Mouse (Mus musculus) CH12F3 (cell line): ENCODE measurements around the gene Olfr1312.
"Not testable (repeated sequence)": the region's sequence is repeated elsewhere in the genome, so short reads cannot be mapped to it uniquely, and the experiment has no call there.

Experiments
- in situ Hi-C: fragments of 300-500 bp; cut with MboI; formaldehyde crosslinking; loops from 2 replicates; pipeline ENCODE4 v1.14.3; 2020; ENCODE audit warnings: low sequenced_read_pairs

The Olfr1312 gene

DNA sequence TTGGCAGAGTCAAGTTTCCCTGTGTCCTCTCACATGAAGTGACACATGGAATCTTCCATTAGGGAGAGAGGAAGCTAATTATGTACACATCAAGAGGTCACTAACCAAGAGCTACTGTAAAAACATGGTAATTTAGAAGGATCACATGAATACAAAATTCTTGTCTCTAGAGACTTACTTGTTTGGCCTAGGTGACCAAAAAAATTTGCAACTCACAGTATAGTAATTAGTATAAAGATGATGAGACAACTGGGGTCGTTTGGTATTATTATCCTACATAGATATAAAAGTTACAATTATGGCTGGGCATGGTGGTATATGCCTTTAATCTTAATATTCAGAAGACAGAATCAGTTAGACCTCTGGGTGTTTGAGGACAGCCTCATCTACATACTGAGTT, at the start of gene Olfr1312:
Olfr1312 (minus strand) TSS at position 101 of the 400 bp plus-strand sequence.
- in situ Hi-C loops = no loop called here

DNA sequence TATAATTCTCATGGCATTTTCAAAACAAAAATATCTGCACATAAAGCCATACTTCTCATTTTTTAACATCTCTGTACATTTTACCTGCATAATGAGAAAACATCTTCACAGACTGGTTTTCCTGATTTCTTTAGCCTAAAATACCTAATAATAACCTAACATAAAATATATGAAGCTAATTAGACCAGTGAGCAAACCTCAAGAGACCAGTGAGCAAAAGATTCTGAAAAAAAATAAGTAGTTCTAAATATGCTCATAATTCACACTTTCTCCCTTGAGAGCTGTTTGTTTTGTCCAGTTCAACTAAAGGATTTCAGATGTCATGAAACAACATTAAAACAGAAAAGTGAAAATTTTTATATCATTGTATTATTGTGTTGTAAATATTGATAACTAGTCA, 46.6 kb upstream of the Olfr1312 start, which contains the start of gene Olfr1314:
Olfr1314 (minus strand) TSS at position 101 of the 400 bp plus-strand sequence.
- in situ Hi-C loops = no loop called here

DNA sequence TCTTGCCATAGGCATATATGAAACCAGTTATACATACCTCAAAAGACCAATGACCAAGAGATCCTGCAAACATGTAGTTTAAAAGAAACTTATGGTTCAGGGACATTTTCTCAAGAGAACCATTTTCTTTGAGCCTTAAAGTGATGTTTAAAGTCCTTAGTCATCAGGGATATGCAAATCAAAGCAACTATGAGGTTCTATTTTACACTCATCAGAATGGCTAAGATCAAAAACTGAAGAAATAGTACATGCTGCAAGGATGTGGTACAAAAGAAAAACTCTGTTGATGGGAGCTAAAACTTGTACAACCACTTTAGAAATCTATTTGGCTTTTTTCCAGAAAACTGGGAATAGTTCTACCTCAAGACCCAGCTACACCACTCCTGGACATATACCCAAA, 27.7 kb upstream of the Olfr1312 start, which contains the start of gene Olfr1313:
Olfr1313 (minus strand) TSS at position 101 of the 400 bp plus-strand sequence.
- in situ Hi-C loops = no loop called here

DNA sequence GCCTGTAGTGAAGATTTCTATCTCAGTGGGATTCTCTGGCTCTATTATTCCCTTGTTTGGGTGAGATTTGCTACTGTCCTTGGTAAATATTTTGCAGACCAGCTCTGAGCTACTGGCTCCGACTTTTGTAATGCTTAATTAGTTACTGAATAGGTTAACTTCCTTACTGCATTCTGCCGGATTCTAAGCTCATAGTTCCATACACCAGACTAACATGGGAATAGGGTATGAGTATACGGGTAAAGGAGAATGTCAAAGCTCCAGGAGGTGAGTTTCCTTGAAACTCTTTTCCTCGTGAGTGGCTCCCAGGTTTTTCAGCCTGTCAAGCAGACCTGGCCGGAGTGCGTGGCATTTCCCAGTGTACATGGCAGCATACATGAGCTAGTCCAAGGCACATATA, 23.1 kb downstream of the Olfr1312 start:
- in situ Hi-C loops = not testable (repeated sequence)

DNA sequence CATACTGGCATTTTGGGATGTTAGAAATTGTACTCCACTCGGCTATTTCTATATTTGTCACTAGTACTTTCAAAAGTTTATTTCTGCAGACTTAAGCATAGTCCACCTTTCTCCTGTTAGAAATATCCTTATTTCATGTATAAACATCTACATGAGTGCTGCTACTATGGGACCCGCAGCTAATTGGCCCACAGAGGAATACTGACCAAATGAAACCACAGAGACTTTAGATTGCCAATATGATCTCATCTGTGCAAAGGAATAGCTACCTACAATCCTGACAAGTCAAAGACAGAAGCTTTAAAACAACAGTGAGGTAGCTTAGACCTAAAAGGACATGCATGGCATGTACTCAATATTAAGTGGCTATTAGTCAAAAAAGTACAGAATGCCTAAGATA, 25.7 kb downstream of the Olfr1312 start, which contains the start of gene Olfr1311:
Olfr1311 (minus strand) TSS at position 101 of the 400 bp plus-strand sequence.
- in situ Hi-C loops = no loop called here

DNA sequence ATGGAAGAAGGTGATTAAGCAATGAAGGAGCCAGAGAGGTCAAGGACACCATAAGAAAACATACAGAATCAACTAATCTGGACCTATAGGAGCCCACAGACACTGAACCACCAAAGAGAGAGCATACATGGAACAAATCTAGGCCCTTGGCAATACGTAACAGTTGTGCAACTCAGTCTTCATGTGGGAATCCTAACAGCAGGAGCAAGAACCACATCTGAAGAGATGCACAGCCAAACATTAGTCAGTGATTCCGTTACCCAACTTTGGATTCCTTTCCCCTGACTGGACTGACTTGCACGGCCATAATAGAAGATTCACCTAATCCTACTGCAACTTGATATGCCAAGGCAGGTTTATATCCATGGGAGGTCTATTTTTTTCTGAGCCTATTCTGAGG, 35.1 kb downstream of the Olfr1312 start:
- in situ Hi-C loops = no loop called here

DNA sequence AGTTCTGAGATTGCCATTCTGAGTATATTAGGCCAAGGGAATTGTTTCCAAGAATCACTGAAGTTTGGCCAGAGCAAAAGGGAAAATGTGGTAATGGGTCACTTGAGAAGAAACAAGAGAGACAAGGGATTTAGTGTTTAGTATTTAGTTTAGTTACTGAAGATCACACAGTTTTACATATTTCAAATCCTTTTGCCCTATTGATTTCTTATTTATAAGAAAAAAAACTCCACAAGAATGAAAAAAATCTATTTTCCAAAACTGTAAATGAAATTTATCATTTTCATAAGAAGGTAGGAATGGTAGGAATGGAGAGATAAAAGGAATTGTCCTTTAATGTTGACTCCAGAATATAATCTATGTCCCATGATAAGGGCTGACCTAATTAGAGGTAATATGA, 37.4 kb downstream of the Olfr1312 start, which contains the start of gene Olfr1310:
Olfr1310 (minus strand) TSS at position 101 of the 400 bp plus-strand sequence.
- in situ Hi-C loops = no loop called here

DNA sequence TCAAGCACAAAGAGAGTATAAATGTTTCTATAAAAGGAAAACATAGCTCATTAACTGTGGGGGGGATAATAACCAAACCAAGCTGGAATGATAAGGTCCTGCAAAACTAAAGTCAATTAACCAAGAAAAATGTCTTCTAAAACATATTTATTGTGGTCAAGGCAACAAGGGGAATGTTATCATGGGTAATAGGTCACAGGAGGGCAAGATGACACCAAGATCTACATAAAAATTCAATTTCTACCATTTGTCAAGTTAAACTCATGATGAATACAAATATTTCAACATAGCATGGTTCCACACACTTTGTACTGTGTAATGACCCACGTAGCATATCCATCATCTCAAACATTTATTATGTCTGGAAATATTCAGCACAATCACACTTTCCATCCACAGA, 59.9 kb downstream of the Olfr1312 start, which contains the start of gene Olfr1309:
Olfr1309 (minus strand) TSS at position 101 of the 400 bp plus-strand sequence.
- in situ Hi-C loops = no loop called here
